In the genomic region with DNA sequence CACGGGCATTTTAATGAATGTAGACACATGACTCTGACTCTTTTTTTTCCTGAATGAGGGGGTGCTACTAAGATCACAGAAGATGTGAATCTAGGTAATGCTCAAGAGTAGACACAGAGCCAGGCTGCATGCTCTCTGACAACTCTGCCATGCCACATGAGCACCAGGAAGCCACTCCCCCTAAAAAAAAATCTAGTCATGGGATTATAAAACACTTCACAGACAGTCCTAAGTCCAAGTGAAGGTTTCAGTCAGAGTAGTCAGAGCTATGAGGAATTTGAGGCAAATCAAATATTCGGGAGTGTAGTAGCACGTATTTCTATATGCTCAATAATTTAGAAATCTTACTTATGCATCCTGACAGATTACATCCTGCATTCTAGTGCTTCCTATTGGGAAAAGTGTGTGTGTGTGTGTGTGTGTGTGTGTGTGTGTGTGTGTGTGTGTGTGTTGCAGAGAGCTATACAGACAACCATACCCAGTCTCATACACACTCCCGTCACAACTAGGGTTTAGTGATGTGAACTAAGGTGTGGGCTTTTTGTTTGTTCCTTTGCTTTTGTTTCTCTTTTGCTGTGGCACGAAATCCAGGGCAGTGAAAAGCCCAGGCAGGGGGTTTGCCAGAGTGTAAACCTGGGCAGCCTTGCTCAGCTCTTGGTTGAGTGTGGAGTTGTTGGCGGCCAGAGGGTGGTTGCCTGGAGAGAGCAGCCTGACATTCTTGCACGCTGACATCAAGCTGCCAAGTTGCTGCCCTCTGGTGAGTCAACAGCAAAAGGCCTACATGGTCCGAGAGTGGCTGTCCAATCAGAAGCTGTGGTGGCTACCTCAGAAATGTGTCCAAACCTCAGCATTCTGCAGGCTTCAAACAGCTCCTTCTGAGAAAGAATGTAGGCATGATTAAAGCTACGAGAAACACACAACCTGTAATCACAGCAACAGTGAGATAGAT, we compare ENCODE assay signal across 9 mouse cellular contexts.
DNase-seq lines count a peak whose midpoint lies in the region; ATAC-seq and TF ChIP-seq lines count a peak whose summit lies in the region.
"Had no signal": no experiment of that assay in that cellular context is flagged by ENCODE, and none has a peak within 500 bp of the region (broad histone marks: within the 10 kb centered on the region; RNA-seq: fewer than 3 reads in every experiment).

No protein-coding gene starts in this region.

- H3K36me3 ChIP-seq in lung, embryonic 14.5 days (ENCODE audit: insufficient read depth), result no peaks in the 10 kb centered on the region

- H3K27me3 ChIP-seq in lung, embryonic 14.5 days (ENCODE audit: insufficient read depth, low read length), result no peaks in the 10 kb centered on the region

- H3K4me2 ChIP-seq in lung, embryonic 14.5 days, result no peak overlapping the region

- 40% methylated on average over 9 of the region's 9 CpGs for whole genome bisulfite sequencing in lung, embryonic 14.5 days

- peak; percentile 50 for TF ChIP-seq CTCF in lung, embryonic 14.5 days (IDR thresholded peaks at IDR 0.05; ENCODE audit: low read depth)

- no peak overlapping the region for H3K4me3 ChIP-seq in lung, embryonic 14.5 days (ENCODE audit: low read depth, low read length)
- H3K4me3 ChIP-seq: erythroblast, embryonic 14.5 days had no signal

- H3K4me1 ChIP-seq in lung, embryonic 14.5 days (ENCODE audit: insufficient read depth), result no peaks in the 10 kb centered on the region

- no peaks in the 10 kb centered on the region for H3K9me3 ChIP-seq in lung, embryonic 14.5 days (ENCODE audit: low read depth, low read length)

- H3K9ac ChIP-seq in lung, embryonic 14.5 days, result no peak overlapping the region

- H3K27ac ChIP-seq in lung, embryonic 14.5 days (ENCODE audit: low read depth), result peak overlapping the region; percentile 68

- no peak for DNase-seq in frontal cortex, postnatal 25 days (ENCODE audit: low spot score in 2 of 2)
- peak; percentile 81 to 82 for DNase-seq in adrenal gland, postnatal 36 days
- DNase-seq in forelimb bud, embryonic 11.5 days (ENCODE audit: low read depth, low spot score), result peak; percentile 43
- peak; percentile 35 for DNase-seq in kidney, adult 18-20 months
- DNase-seq in lung, embryonic 14.5 days, result peak; percentile 70
- DNase-seq in right cerebral cortex, postnatal 10 days (ENCODE audit: low spot score in 2 of 2), result peak; percentile 66 to 78
- no peak for DNase-seq in natural killer cell, adult 2 months (ENCODE audit: low spot score in 2 of 2)

- ATAC-seq in frontal cortex, adult (ENCODE audit: low TSS enrichment), result peak; percentile 55
- peak; percentile 97 for ATAC-seq in lung, embryonic 14.5 days (ENCODE audit: insufficient read depth)

Comparison
In these comparisons a context has a peak if more than half of its experiments do, and no peak if none do; other contexts are left out.
1. DNase-seq: peak in adrenal gland, postnatal 36 days (2 of 2), forelimb bud, embryonic 11.5 days (single experiment), kidney, adult 18-20 months (single experiment), lung, embryonic 14.5 days (single experiment) and right cerebral cortex, postnatal 10 days (2 of 2); none in frontal cortex, postnatal 25 days (0 of 2) and natural killer cell, adult 2 months (0 of 2).